Mouse (Mus musculus): ENCODE data around the gene Pklr. TPM values are rescaled to one million over a fixed set of nuclear protein-coding genes. Genes with fewer than 3 reads are reported as not detected.

The Pklr gene
- total and polyA plus RNA-seq, 3 experiments = 53.2 to 185 (median 133) TPM

- no peak overlapping the region for H3K4me3 ChIP-seq (ENCODE audit: control insufficient read depth in 1 of 2, insufficient read depth in 1 of 2, low read depth in 2 of 2, low read length in 2 of 2)
- TF ChIP-seq GABPA (IDR thresholded peaks at IDR 0.05; ENCODE audit: low read depth, low read length) (no peak), MEF2A (IDR thresholded peaks at IDR 0.05; ENCODE audit: extremely low read depth, insufficient replicate concordance, low read depth, low read length, poor library complexity, severe bottlenecking) (no peak), TBP (IDR thresholded peaks at IDR 0.05; ENCODE audit: low read depth, low read length) (no peak), TCF12 (IDR thresholded peaks at IDR 0.05; ENCODE audit: low read depth, low read length) (no peak), CHD2 (IDR thresholded peaks at IDR 0.05; ENCODE audit: low read length) (no peak), BHLHE40 (IDR thresholded peaks at IDR 0.05; ENCODE audit: borderline replicate concordance, low read depth, low read length) (no peak), KAT2A (conservative IDR thresholded peaks at IDR 0.05; ENCODE audit: low read depth, low read length) (no peak), SMC3 (IDR thresholded peaks at IDR 0.05; ENCODE audit: low read depth, low read length) (no peak), POLR2A (IDR thresholded peaks at IDR 0.05; ENCODE audit: control insufficient read depth in 1 of 2, insufficient read depth in 1 of 2, low read depth in 1 of 2, low read length in 2 of 2, poor library complexity in 1 of 2) (no peak), SIN3A (IDR thresholded peaks at IDR 0.05; ENCODE audit: low read length) (no peak; the same call in 1 of the 2 replicates), NELFE (IDR thresholded peaks at IDR 0.05; ENCODE audit: low read depth, low read length) (no peak), USF1 (IDR thresholded peaks at IDR 0.05; ENCODE audit: low read depth, low read length) (no peak), E2F4 (IDR thresholded peaks at IDR 0.05; ENCODE audit: borderline replicate concordance, low read depth, low read length) (no peak), USF2 (IDR thresholded peaks at IDR 0.05; ENCODE audit: borderline replicate concordance in 1 of 2, insufficient read depth in 1 of 2, low read depth in 1 of 2, low read length in 2 of 2) (no peak), JUND (IDR thresholded peaks at IDR 0.05; ENCODE audit: low read depth, low read length) (no peak), GATA1 (IDR thresholded peaks at IDR 0.05; ENCODE audit: low read depth, low read length) (no peak), ELF1 (IDR thresholded peaks at IDR 0.05; ENCODE audit: low read depth, low read length) (no peak), MYC (IDR thresholded peaks at IDR 0.05; ENCODE audit: low read depth, low read length) (no peak), ZMIZ1 (IDR thresholded peaks at IDR 0.05; ENCODE audit: low read depth, low read length) (no peak)
- peaks cover 15 to 18% of the 10 kb centered on the region in 2 experiments for H3K4me1 ChIP-seq (ENCODE audit: control insufficient read depth in 1 of 2, insufficient read depth in 2 of 2, low read length in 2 of 2)
These were observed 27.8 kb upstream of the Pklr start for GRCm38 (mm10) chr3:89108146-89108545.

DNA sequence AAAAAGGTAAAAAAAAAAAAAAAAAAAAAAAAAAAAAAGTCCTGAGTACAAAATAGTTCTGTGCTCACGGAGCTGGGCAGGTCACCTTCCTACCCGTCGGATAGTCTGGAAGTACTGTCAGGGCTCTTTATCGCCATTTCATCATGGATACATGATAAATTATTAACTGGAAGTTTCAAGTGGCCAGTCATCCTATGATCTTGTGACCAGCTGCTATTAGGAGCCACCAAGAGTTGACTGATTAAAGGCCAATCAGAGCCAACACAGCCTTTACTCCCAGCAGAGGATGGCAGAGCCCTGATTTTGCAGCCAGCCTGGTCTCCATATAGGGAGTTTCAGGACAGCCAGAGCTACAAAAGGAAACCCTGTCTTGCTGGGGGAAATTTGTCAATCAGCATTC, 22.9 kb upstream of the Pklr start:
- Histone ChIP-seq H3K4me1 (ENCODE audit: control insufficient read depth in 1 of 2, insufficient read depth in 2 of 2, low read length in 2 of 2) (peaks cover 8 to 9% of the 10 kb centered on the region in 2 experiments; a peak in 3 of 4 replicates), H3K36me3 (ENCODE audit: control insufficient read depth in 1 of 2, insufficient read depth in 2 of 2, low read length in 2 of 2) (peaks cover 0 to 7% of the 10 kb centered on the region in 2 experiments; a peak in 2 of 4 replicates), H3K4me3 (ENCODE audit: control insufficient read depth in 1 of 2, insufficient read depth in 1 of 2, low read depth in 2 of 2, low read length in 2 of 2) (no peak overlapping the region), H3K27ac (ENCODE audit: control insufficient read depth, low read depth, low read length) (no peak overlapping the region), H3K9me3 (replicated peaks; ENCODE audit: insufficient read depth, low read length) (no peaks in the 10 kb centered on the region), H3K9ac (ENCODE audit: control insufficient read depth, low read depth, low read length, poor library complexity, severe bottlenecking) (no peak overlapping the region), H3K27me3 (ENCODE audit: control insufficient read depth in 1 of 2, insufficient read depth in 2 of 2, low read length in 2 of 2) (peaks cover 0 to 1% of the 10 kb centered on the region in 2 experiments; a peak in 1 of 4 replicates), H3K79me2 (ENCODE audit: control insufficient read depth, insufficient read depth, low read length, poor library complexity) (no peaks in the 10 kb centered on the region)
- TF ChIP-seq E2F4 (IDR thresholded peaks at IDR 0.05; ENCODE audit: borderline replicate concordance, low read depth, low read length) (no peak), TAL1 (IDR thresholded peaks at IDR 0.05; ENCODE audit: low read length) (no peak), ZNF384 (IDR thresholded peaks at IDR 0.05; ENCODE audit: low read depth, low read length) (no peak), SMC3 (IDR thresholded peaks at IDR 0.05; ENCODE audit: low read depth, low read length) (no peak), POLR2AphosphoS5 (IDR thresholded peaks at IDR 0.05; ENCODE audit: borderline replicate concordance, low read depth, low read length) (no peak), CTCF (IDR thresholded peaks at IDR 0.05 in 2 of 3, conservative IDR thresholded peaks at IDR 0.05 in 1 of 3; ENCODE audit: control insufficient read depth in 1 of 3, insufficient read depth in 1 of 3, low read depth in 2 of 3, low read length in 3 of 3, poor library complexity in 1 of 3, severe bottlenecking in 1 of 3) (no peak), ZC3H11A (IDR thresholded peaks at IDR 0.05; ENCODE audit: low read depth, low read length) (no peak), NELFE (IDR thresholded peaks at IDR 0.05; ENCODE audit: low read depth, low read length) (no peak), HCFC1 (IDR thresholded peaks at IDR 0.05; ENCODE audit: low read depth, low read length) (no peak), SIN3A (IDR thresholded peaks at IDR 0.05; ENCODE audit: low read length) (no peak), BHLHE40 (IDR thresholded peaks at IDR 0.05; ENCODE audit: borderline replicate concordance, low read depth, low read length) (no peak), USF2 (IDR thresholded peaks at IDR 0.05; ENCODE audit: borderline replicate concordance in 1 of 2, insufficient read depth in 1 of 2, low read depth in 1 of 2, low read length in 2 of 2) (no peak), NRF1 (IDR thresholded peaks at IDR 0.05; ENCODE audit: insufficient read depth, low read depth, low read length, poor library complexity, severe bottlenecking) (no peak), EP300 (IDR thresholded peaks at IDR 0.05; ENCODE audit: low read depth in 1 of 2, low read length in 2 of 2) (no peak), USF1 (IDR thresholded peaks at IDR 0.05; ENCODE audit: low read depth, low read length) (no peak), RCOR1 (IDR thresholded peaks at IDR 0.05; ENCODE audit: low read depth, low read length) (no peak)
- DNase-seq (ENCODE audit: low read depth, low spot score) = no peak

More at GRCm38 (mm10) chr3:89108146-89108545, 27.8 kb upstream of the Pklr start:
- H3K9ac ChIP-seq (ENCODE audit: control insufficient read depth, low read depth, low read length, poor library complexity, severe bottlenecking) = peak overlapping the region; percentile 51
- H3K36me3 ChIP-seq (ENCODE audit: control insufficient read depth in 1 of 2, insufficient read depth in 2 of 2, low read length in 2 of 2) = peaks cover 0 to 20% of the 10 kb centered on the region in 2 experiments; a peak in 2 of 4 replicates
- peak overlapping the region; percentile 80; the same call in 1 of the 2 replicates for H3K27ac ChIP-seq (ENCODE audit: control insufficient read depth, low read depth, low read length)
- H3K79me2 ChIP-seq (ENCODE audit: control insufficient read depth, insufficient read depth, low read length, poor library complexity) = no peaks in the 10 kb centered on the region
- no peaks in the 10 kb centered on the region for H3K9me3 ChIP-seq (replicated peaks; ENCODE audit: insufficient read depth, low read length)
- no peaks in the 10 kb centered on the region for H3K27me3 ChIP-seq (ENCODE audit: control insufficient read depth in 1 of 2, insufficient read depth in 2 of 2, low read length in 2 of 2)
- DNase-seq (ENCODE audit: low read depth, low spot score) = no peak

All from MEL (cell line).